Mouse (Mus musculus): ENCODE measurements around the gene Cnnm3.
A peak's percentile ranks its signal among the peaks of the same experiment; 100 is the strongest.

Gene Cnnm3

DNA sequence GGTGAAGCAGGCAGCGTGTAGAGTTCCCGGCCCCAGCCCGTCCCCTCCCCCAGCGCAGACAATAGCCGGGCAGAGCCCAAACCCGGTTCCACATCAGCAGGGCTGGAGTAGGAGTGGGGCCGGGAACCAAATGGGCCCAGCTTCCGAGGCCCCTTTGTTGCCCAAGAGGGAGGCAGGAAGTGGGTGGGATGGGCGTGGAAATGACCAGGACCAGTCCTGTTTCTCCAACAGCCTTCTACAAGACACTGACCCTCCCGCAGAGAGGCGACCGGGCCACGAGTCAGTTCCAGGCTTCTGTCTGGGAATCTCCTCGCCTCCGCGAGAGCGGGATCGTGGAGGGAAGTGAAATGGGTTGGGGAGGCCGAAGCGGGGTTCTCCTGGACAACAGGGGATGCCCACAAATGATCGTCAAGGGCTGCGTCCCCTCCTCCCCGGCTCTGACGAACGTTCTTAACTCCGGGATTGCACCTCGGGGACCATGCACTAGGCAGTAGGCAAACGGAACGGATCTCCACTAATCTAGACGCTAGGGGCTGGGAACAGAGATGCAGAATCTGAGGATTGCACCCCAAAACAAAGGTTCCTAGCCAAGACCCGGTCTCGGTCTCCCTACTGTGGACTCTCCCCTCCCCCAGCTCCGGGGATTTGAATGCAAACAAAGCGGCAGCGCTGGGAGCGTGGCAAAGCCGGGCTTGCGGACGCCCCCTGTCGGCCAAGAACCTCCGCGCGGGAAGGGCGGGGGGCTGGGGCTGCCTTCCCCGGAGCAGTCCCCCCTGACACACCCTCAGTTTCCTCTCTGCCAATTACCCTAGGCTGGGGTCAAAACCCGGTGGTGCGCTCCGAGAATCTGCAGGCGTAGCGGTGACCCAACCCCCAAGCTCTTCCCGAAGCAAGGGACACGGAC is 45.1 kb downstream of the Cnnm3 start:
- DNase-seq (ENCODE audit: low spot score in 2 of 2) = peak; percentile 86 to 88

DNA sequence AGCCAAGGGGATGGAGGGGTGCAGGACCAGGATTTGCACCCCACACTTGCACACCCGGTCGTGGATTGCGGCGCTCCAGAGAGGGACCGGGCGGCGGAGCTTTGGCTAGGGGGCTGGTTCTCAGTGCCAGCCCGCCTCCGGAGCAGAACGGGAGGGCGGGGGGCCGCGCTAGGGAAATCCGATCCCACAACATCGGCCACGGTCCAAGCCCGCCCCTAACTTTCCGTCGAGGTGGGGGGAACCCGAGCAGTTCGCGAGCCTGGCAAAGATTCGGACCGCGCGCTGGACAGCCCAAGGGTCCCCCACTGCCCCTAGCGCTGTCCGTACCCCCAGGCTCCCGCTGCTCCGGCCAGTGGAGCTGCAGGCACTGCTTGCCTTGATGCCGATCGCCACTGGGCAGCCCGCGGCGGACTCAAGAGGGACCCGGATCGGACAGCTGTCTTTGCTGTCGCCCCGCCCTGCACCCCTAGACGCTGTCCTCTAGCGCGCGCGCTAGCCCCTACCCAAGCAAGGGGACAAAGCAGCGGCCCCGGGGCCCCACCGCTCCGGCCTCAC is 45.9 kb downstream of the Cnnm3 start:
- peak; percentile 82 to 85 for DNase-seq (ENCODE audit: low spot score in 2 of 2)

GRCm38 (mm10) chr1:36558031-36558993 is 46.6 kb downstream of the Cnnm3 start, which contains the start of gene Sema4c:
TSS of gene Sema4c (minus strand) at chr1:36558349.
- DNase-seq (ENCODE audit: low spot score in 2 of 2) = peak; percentile 76 to 78

GRCm38 (mm10) chr1:36559256-36559655 is 47.6 kb downstream of the Cnnm3 start:
- DNase-seq (ENCODE audit: low spot score in 2 of 2) = no peak

- no peak for DNase-seq (ENCODE audit: low spot score in 2 of 2)
Observed at GRCm38 (mm10) chr1:36559888-36560287, 48.2 kb downstream of the Cnnm3 start.

GRCm38 (mm10) chr1:36560903-36561302 is 49.2 kb downstream of the Cnnm3 start:
- no peak for DNase-seq (ENCODE audit: low spot score in 2 of 2)

GRCm38 (mm10) chr1:36562388-36562787 is 50.7 kb downstream of the Cnnm3 start:
- DNase-seq (ENCODE audit: low spot score in 2 of 2) = no peak

DNA sequence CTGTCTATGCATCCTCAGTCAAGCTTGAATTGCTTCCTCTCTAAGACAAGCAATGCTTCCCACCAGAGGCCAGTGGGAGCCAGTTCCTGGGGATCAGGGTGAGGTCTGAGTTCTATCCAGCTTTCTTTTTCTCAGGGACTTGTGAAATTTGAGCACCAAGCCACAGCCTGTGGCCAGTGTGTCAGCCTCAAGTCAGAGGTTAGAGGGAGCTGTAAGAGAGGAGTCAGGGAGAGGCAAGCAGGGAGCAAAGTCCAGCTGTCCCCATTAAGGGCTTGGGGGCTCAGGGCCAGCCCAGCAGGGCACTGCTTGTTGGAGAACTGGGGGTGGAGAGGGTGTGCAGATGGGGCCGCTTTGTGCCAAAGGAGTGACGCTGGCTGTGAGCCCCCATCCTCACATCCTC is 51.5 kb downstream of the Cnnm3 start:
- DNase-seq (ENCODE audit: low spot score in 2 of 2) = no peak

- DNase-seq (ENCODE audit: low spot score in 2 of 2) = no peak
Observed at GRCm38 (mm10) chr1:36563632-36564031, 52.0 kb downstream of the Cnnm3 start.

GRCm38 (mm10) chr1:36564101-36564500 is 52.4 kb downstream of the Cnnm3 start:
- no peak for DNase-seq (ENCODE audit: low spot score in 2 of 2)

- no peak for DNase-seq (ENCODE audit: low spot score in 2 of 2)
Observed at GRCm38 (mm10) chr1:36566425-36566824, 54.8 kb downstream of the Cnnm3 start.

- DNase-seq (ENCODE audit: low spot score in 2 of 2) = no peak
Observed at GRCm38 (mm10) chr1:36567818-36568603, 56.3 kb downstream of the Cnnm3 start.

DNA sequence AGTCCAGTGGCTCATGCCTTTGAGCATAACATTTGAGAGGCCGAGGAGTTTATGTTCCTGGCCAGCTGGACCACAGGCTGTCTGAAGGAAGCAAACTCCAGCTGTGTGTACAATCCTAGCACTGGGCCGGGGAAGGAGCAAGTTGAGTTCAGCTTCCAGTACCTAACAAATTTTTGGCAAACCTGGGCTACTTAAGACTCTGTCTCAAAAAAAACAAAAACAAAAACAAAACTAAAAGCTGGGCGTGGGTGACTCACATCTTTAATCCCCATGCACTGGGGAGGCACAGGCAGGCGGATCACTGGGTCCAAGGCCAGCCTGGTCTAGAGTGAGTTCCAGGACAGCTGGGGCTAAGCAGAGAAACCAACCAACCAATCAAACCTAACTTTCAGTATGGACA is 57.1 kb downstream of the Cnnm3 start:
- no peak for DNase-seq (ENCODE audit: low spot score in 2 of 2)

- no peak for DNase-seq (ENCODE audit: low spot score in 2 of 2)
Observed at GRCm38 (mm10) chr1:36569694-36570276, 58.1 kb downstream of the Cnnm3 start.

- DNase-seq (ENCODE audit: low spot score in 2 of 2) = no peak
Observed at GRCm38 (mm10) chr1:36570320-36570719, 58.7 kb downstream of the Cnnm3 start.

DNA sequence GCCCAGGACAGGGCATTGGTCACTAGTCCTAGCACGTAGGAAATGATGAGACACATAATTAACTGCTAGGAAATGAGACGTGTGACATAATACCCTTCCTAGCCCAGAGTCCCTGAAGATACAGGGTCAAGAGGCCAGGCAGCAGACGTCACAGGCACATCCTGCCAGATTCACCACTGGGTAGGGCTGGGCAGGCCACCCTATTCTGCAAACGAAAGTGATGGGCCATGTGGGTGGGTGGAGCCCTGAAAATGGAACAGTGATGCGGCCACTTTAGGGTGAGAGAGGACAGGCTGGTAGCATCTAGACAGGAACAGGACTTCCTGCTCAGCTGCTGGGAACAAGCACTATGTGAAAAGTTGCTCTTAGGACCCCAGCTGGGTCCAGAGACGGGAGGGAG is 60.0 kb downstream of the Cnnm3 start:
- DNase-seq (ENCODE audit: low spot score in 2 of 2) = no peak

- no peak for DNase-seq (ENCODE audit: low spot score in 2 of 2)
Observed at GRCm38 (mm10) chr1:36572140-36572700, 60.6 kb downstream of the Cnnm3 start.

- DNase-seq (ENCODE audit: low spot score in 2 of 2) = no peak
Observed at GRCm38 (mm10) chr1:36572709-36573108, 61.0 kb downstream of the Cnnm3 start.

GRCm38 (mm10) chr1:36573524-36573923 is 61.9 kb downstream of the Cnnm3 start:
- DNase-seq (ENCODE audit: low spot score in 2 of 2) = peak in 1 of 2 experiments; percentile 73

DNA sequence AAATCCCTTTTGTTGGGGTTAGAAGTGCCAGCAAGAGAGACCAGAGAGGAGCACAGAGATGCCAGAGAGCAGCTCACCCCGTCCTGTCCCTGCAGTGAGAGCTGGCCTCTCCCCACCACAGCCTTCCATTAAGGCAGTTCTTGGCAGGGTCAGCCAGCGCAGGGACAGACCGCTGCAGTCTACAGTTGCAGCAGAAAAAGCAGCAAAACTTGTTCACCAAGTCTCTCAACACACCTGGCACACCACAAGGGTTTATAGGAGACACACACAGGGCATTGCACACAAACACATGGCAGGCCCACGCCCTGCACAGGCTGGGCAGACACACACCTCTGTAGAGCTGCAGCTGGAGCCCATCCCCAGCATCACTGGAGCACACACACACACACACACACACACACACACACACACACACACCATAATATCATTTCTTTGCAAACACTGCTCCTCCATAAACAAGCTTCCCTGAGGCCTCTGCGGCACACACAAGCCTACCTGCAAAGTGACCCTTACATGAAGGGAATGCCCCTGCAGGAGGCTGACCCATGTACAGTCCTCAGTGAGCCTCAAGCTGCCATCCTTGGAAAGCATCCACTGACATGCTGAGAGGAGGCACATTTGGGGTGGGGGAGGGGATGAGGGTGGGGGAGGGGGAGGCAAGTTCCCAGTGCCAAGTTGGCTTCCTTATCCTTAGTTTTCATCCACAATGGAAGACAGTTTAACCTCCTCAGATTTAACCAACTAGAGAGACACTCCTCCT is 62.7 kb downstream of the Cnnm3 start:
- DNase-seq (ENCODE audit: low spot score in 2 of 2) = no peak

Measured in urinary bladder, postnatal 36 days (tissue).